Mouse (Mus musculus): Measurements from ENCODE around the gene Stip1.

Stip1 gene

GRCm38 (mm10) chr19:6987061-6987903 is 52.5 kb downstream of the Stip1 start, which contains the start of gene Vegfb:
TSS of gene Vegfb (minus strand) at chr19:6987651.
- ChIA-PET CTCF (interaction anchor here in 2 of 4 experiments (1.5 to 1.9 kb wide), 4 partner anchors 8 to 17 kb away, joined by 3 to 6 read pairs (median 4); partner anchors contain the start of genes Nudt22 (in 1 of the 2) and Trpt1 (in 1 of the 2)), POLR2A (interaction anchor here in 3 of 4 experiments (0.6 to 5.2 kb wide), 28 partner anchors 8 to 301 kb away, joined by 3 to 34 read pairs (median 4); partner anchors contain the start of genes Nudt22 (in 3 of the 3), Trpt1 (in 3 of the 3), Stip1 (in 2 of the 3) and Bad (in 1 of the 3))

GRCm38 (mm10) chr19:6985951-6986708 is 53.6 kb downstream of the Stip1 start:
- POLR2A ChIA-PET, result interaction anchor here in 3 of 4 experiments (0.6 to 5.2 kb wide), 18 partner anchors 7 to 62 kb away, joined by 3 to 34 read pairs (median 6); partner anchors contain the start of genes Nudt22 (in 3 of the 3), Trpt1 (in 3 of the 3), Plcb3 (in 2 of the 3) and Stip1 (in 2 of the 3)
- CTCF ChIA-PET, result interaction anchor here in 2 of 4 experiments (0.6 to 1.9 kb wide), 2 partner anchors 16 to 341 kb away, joined by 3 to 5 read pairs; no protein-coding TSS in a partner anchor

- ChIA-PET CTCF (interaction anchor here in 2 of 4 experiments (0.6 to 1.2 kb wide), 2 partner anchors 10 to 34 kb away, joined by 3 read pairs; no protein-coding TSS in a partner anchor), POLR2A (interaction anchor here in 3 of 4 experiments (0.6 to 5.2 kb wide), 23 partner anchors 9 to 222 kb away, joined by 3 to 34 read pairs (median 4); partner anchors contain the start of genes Nudt22 (in 3 of the 3), Trpt1 (in 3 of the 3), Plcb3 (in 2 of the 3) and Esrra (in 1 of the 3))
Measured at GRCm38 (mm10) chr19:6985300-6985699, 54.5 kb downstream of the Stip1 start.

DNA sequence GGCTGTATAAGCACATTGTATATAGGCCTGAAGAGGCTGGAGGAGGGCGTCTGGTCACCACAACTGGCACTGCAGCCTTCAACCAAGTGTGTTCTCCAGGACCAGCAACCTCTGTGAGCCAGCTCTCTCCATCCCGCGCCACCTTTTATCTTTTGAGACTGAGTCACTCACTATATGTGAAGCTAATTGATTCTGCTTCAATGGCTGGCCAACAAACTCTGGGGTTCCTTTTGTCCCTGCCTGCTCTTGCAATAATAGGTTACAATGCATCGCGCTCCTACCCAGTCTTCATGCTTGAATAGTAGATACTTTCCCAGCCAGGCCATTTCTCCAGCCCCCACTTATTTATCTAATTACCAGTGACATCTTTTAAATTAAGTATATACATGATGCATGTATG is 56.1 kb downstream of the Stip1 start:
- POLR2A ChIA-PET, result interaction anchor here in 3 of 4 experiments (0.6 to 8.9 kb wide), 8 partner anchors 8 to 187 kb away, joined by 3 to 99 read pairs (median 4); partner anchors contain the start of genes Nudt22 (in 2 of the 3), Trpt1 (in 2 of the 3) and Plcb3 (in 1 of the 3)
- CTCF ChIA-PET, result no interaction called here

GRCm38 (mm10) chr19:6981465-6981864 is 58.3 kb downstream of the Stip1 start:
- CTCF ChIA-PET, result interaction anchor here in 1 of 4 experiments (0.8 kb wide), 1 partner anchor 529 kb away, joined by 3 read pairs; no protein-coding TSS in a partner anchor
- POLR2A ChIA-PET, result interaction anchor here in 3 of 4 experiments (0.7 to 8.9 kb wide), 15 partner anchors 8 to 1873 kb away, joined by 3 to 99 read pairs (median 14); partner anchors contain the start of genes Nudt22 (in 3 of the 3), Trpt1 (in 3 of the 3), Dnajc4 (in 2 of the 3) and Stip1 (in 1 of the 3)

DNA sequence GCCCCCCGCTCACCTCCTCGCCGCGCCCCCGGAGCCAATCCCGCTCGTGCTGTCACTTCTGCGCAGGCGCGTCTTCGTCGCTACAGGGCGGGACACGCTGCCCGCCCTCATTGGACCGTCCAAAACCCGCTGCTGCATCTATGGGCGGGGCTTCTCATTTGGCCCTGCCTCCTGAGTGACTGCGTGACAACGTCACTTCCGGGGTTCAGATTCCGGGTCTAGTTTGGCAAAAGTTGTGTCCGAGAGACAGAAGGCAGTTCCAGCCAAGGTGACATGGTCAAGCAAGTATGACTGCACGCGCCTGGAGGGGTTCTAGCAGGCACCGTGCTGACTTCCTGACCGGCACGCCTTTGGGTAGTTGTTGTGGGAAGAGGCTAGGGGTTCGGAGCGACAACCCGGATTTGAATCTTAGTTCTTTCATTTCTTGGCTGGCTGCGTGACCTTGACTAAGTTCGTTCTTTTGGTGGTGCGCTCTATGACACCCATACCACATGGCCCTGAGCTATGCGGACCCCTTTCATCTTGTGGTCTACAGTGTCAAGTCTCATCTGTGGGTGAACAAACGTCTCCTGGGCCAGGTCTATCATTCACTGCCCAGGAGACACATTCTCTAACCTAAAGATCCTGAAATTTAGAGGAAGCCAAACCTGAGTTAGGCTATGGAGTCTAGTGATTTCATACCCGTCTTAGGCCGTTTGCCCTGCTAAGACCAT is 59.2 kb downstream of the Stip1 start, which contains the start of gene Fkbp2:
TSS of gene Fkbp2 (minus strand) at position 121 of the 713 bp plus-strand sequence.
- ChIA-PET POLR2A (interaction anchor here in 3 of 4 experiments (0.5 to 8.9 kb wide), 57 partner anchors 9 to 1743 kb away, joined by 3 to 99 read pairs (median 4); partner anchors contain the start of genes Bad (in 3 of the 3), Gpr137 (in 3 of the 3), Nudt22 (in 3 of the 3) and Trpt1 (in 3 of the 3)), CTCF (interaction anchor here in 3 of 4 experiments (0.7 to 2.9 kb wide), 33 partner anchors 7 to 552 kb away, joined by 3 to 89 read pairs (median 6); partner anchors contain the start of genes Bad (in 2 of the 3), Dnajc4 (in 2 of the 3), Nudt22 (in 2 of the 3) and Trpt1 (in 2 of the 3))

GRCm38 (mm10) chr19:6979486-6980380 is 60.0 kb downstream of the Stip1 start:
- POLR2A ChIA-PET, result interaction anchor here (0.5 to 8.9 kb wide), 95 partner anchors 8 to 1743 kb away, joined by 3 to 99 read pairs (median 4); partner anchors contain the start of genes Bad (in 3 of the 4), Dnajc4 (in 3 of the 4), Gpr137 (in 3 of the 4) and Nudt22 (in 3 of the 4)
- CTCF ChIA-PET, result interaction anchor here (0.6 to 2.9 kb wide), 90 partner anchors 8 to 673 kb away, joined by 3 to 89 read pairs (median 4); partner anchors contain the start of genes Bad (in 3 of the 4), Dnajc4 (in 3 of the 4), Esrra (in 2 of the 4) and Gpr137 (in 2 of the 4)

GRCm38 (mm10) chr19:6979001-6979479 is 60.7 kb downstream of the Stip1 start:
- CTCF ChIA-PET, result interaction anchor here (0.5 to 2.9 kb wide), 67 partner anchors 8 to 672 kb away, joined by 3 to 89 read pairs (median 4); partner anchors contain the start of genes Bad (in 3 of the 4), Dnajc4 (in 3 of the 4), Esrra (in 2 of the 4) and Gpr137 (in 2 of the 4)
- POLR2A ChIA-PET, result interaction anchor here in 3 of 4 experiments (0.6 to 8.9 kb wide), 73 partner anchors 8 to 1744 kb away, joined by 3 to 99 read pairs (median 4); partner anchors contain the start of genes Bad (in 3 of the 3), Dnajc4 (in 3 of the 3), Nudt22 (in 3 of the 3) and Trpt1 (in 3 of the 3)

DNA sequence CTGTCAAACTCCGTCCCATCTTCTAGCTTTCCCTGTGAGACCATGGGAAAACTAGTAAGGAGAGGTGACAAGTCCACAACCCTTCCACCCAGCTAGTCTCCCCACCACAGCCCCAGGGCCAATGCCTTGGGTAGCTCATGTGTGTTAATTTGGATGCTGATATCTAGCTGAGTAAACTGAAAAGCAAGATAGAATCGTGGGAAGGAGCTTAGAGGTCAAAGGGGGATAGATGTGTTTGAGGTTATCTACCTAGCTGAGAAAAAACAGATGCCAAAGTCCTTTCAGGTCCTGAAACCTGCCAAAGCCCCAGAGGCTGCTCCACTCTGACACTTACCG is 61.2 kb downstream of the Stip1 start:
- CTCF ChIA-PET, result interaction anchor here (0.5 to 2.9 kb wide), 22 partner anchors 8 to 1915 kb away, joined by 3 to 89 read pairs (median 9); partner anchors contain the start of genes Dnajc4 (in 3 of the 4), Nudt22 (in 2 of the 4), Trpt1 (in 2 of the 4) and Catsperz (in 1 of the 4)
- POLR2A ChIA-PET, result interaction anchor here in 3 of 4 experiments (0.7 to 8.9 kb wide), 25 partner anchors 8 to 287 kb away, joined by 3 to 99 read pairs (median 10); partner anchors contain the start of genes Bad (in 3 of the 3), Dnajc4 (in 2 of the 3), Gpr137 (in 2 of the 3) and Nudt22 (in 2 of the 3)

GRCm38 (mm10) chr19:6977759-6978638 is 61.8 kb downstream of the Stip1 start:
- ChIA-PET CTCF (interaction anchor here (0.5 to 2.9 kb wide), 18 partner anchors 8 to 1916 kb away, joined by 3 to 89 read pairs (median 9); partner anchors contain the start of genes Nudt22 (in 2 of the 4), Trpt1 (in 2 of the 4), Catsperz (in 1 of the 4) and Dnajc4 (in 1 of the 4)), POLR2A (interaction anchor here in 3 of 4 experiments (0.6 to 8.9 kb wide), 28 partner anchors 8 to 288 kb away, joined by 3 to 99 read pairs (median 12); partner anchors contain the start of genes Bad (in 3 of the 3), Dnajc4 (in 2 of the 3), Gpr137 (in 2 of the 3) and Nudt22 (in 2 of the 3))

- POLR2A ChIA-PET, result interaction anchor here (0.6 to 8.9 kb wide), 44 partner anchors 9 to 613 kb away, joined by 3 to 99 read pairs (median 4); partner anchors contain the start of genes Nudt22 (in 3 of the 4), Trpt1 (in 3 of the 4), Bad (in 2 of the 4) and Stip1 (in 2 of the 4)
- CTCF ChIA-PET, result interaction anchor here (0.5 to 1.1 kb wide), 10 partner anchors 9 to 207 kb away, joined by 3 to 9 read pairs (median 3); partner anchors contain the start of genes Dnajc4 (in 1 of the 4), Nudt22 (in 1 of the 4) and Trpt1 (in 1 of the 4)
Measured at GRCm38 (mm10) chr19:6975537-6976521, 63.9 kb downstream of the Stip1 start, which contains the start of gene Plcb3. TSS of gene Plcb3 (minus strand) at chr19:6976470.
